Mouse (Mus musculus) cerebellum, adult 18-20 months (tissue): ENCODE data around the gene Gnaz.
A peak's percentile ranks its signal among the peaks of the same experiment; 100 is the strongest.

Experiments used
- DNase-seq, 2 experiments: peaks; one replicate each; pipeline ENCODE4 v3.0.0; 2021

Gene Gnaz

DNA sequence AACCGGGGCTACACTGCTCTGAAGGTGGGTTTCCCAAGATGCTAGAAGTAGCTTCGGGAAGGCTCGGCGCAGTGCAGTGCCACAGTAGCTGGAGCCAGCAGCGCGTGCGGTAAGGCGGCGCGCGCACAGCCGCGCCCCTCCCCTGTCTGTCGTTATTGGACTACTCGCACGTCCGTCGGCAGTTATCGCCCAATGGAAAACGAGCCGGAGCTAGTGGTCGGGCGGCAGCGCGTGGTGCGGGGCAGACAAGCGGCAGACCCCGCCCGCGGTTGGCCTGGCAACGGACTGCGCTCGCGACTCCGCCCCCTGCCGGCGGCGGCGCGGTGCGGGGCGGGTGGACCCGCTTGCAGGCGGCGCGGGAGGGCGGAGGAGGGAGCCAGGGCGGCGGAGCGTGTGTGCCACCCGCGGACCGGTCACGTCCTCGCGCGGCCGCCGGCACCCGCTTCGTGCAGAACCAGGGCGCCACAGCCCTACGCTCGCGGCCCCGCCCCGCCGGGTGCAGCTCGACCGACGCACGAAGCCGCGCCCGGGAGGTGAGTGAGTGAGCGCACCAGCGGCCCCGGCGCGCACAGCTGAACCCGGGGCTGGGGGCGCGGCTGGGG lies at the start of gene Gnaz:
TSS of gene Gnaz (plus strand) at position 328 of the 602 bp plus-strand sequence.
- DNase-seq = peak; percentile 99

DNA sequence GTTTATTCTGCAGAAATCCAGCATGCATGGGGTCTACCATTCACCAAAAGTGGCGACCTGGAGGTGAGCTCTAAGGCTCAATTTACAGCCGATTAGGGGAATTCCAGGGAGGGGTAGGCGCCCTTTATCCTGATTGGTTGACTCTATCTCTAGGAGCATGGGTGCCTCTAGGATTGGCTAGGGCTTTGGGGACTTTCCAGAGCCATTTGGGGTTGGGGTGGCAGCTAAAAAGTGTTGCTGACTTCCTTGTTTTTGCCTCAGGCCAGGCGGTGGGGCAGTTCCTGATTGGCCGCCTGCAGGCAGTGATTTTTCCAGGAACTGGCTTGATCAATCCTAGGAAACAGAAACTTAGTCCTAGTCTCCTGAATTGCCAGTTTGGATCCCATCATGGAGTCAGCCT lies 47.7 kb upstream of the Gnaz start:
- DNase-seq = no peak

DNA sequence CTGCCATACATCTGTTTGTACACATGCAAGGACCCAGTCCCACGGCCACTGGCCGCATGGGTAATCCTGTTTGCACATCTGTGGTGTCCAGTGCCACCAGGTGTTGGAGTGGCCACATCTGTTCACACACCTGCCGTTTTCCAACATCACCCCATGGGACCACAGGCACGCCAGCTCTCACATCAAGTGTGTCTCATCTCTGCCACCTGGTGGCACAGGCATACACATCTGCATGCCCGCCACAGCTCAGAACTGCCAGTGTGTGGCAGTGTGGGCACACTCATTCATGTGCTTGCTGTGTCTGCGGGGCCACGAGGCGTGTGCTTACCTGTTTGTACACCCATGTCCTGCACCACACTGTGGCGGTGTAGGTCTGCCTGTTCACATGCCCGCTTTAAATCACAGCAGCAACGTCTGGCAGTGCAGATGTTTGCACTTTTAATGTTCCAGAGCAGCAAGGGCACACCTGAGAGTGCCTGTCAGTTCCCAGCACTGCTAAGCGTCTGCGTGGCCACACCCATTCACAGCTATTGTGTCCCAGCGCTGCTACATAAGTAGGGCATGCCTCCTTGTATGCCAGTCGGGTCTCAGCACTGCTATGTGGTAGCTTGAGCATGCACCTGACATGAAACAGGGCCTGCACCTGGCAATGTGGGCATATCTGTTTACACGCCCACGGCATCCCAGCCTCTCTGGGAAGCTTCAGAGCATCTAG lies 46.0 kb upstream of the Gnaz start:
- DNase-seq = peak in 1 of 2 experiments; percentile 39

DNA sequence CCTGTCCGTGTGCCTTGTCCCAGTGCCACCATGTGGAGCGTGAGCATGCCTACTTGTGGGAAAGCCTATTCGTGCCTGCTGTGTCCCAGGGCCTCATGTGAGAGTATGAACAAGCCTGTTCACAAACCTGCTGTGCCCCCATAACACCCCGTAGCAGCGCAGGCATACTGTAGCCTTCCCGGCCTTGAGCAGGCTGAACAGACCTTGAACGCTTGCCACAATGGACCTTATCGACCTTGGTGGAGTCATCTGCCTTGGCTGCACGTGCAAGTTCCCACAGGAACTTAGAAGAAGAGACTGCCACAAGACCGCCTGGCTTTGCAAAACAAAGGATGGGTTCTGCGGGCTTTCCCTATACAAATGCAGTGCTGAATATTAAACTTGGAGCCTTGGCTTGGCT lies 45.4 kb upstream of the Gnaz start:
- DNase-seq = no peak

DNA sequence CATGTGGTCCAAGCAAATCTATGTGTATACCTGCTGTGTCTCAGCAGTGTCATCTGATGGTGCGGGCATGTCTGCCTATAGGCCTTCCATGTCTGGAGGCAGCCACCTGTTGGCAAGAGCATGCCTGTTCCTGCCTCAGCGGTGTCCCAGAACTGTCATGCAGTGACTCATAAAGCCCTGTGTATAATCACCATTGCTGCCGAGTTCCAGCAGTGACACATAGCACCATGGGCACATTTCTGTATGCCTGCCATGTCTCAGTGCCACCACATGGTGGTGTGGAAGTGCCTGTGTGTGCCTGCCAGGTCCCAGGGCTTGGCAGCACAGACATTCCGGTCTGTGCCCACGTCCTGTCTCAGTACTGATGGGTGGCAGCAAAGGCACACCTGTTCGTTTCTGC lies 44.2 kb upstream of the Gnaz start:
- peak; percentile 76 to 77 for DNase-seq

DNA sequence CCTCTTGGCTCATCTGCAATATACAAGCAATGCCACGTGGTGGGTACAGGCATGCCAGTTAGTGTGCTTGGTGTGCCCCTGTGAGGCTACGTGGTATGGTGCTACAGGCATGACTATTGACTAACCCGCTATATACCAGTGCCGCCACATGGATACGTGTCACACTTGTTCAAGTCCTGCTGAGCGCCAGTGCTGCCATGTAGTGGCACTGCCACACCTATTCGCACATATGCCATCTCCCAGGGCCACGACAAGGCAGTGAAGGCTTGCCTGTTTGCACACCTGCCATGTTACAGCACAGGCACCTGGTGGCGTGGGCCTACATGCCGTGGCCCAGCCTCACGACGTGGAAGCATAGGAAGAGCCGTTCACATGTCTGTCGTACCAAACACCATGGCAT lies 42.7 kb upstream of the Gnaz start:
- no peak for DNase-seq

DNA sequence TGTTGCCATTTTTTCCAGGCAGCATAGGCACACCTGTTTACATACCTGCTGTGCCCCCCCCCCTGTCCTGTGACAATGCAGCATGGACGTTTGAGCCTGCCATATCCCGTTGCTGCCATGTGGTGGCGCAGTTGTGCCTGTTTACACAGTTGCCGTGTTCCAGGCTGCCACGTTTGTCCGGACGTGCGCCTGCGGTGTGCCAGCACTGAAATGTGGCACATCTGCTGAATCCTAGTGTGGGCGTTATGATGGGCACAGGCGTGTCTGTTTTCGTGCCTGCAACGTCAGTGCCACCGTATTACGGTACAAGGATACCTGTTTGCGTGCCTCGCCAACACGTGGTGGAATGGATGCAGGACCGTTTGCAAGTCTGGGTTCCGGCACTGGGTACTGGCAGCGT lies 41.7 kb upstream of the Gnaz start:
- DNase-seq = peak; percentile 82 to 88

DNA sequence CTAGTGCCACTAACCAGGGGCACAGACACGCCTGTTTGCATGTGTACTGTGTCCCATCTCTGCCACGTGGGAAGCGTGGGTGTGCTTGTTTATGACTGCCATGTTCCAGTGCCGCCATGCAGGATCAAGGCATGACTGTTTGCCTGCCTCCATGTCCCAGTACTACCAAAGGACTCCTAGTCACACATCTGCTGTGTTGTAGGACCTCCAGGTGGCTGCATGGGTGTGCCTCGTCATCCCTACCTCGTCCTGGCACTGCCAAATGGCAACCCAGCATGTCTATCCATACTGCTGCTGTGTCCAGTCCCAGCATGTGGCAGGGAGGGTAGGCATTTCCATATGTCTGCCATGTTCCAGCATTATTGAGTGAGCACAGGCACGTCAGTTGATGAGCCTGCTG lies 38.7 kb upstream of the Gnaz start:
- DNase-seq = no peak

DNA sequence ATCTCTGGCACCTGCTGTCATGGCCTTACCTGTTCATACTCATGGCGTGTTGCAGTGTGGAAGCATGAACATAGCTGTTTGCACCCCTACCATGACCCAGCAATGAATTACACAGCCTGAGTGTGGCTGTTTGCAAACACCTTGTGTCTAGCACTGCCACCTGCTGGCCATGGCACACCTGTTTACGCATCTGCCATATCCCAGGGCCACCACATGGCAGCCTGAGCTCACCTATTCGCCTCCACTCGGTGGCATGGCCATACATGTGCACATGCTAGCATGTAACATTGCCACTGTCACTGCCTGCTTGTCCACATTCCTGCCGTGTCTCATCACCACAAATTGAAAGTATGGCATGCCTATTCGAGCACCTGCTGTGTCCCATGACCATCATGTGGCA lies 37.4 kb upstream of the Gnaz start:
- no peak for DNase-seq

DNA sequence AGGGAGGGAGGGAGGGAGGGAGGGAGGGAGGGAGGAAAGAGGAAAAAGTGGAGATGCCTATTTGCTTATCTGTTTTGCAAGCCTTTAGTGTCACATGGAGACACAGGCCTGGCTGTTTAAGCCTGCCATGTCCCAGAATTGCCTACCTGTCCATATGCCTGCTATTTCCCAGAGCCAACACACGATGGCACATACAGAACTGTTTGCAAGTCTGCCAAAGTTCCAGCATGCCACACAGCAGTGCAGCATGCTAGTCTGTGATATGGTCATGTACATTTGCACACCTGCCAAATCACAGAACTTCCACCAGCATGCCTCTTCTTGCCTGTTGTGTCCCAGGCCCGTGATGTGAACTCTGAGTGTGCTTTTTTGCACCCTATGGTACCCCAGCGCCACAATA lies 36.4 kb upstream of the Gnaz start:
- no peak for DNase-seq

DNA sequence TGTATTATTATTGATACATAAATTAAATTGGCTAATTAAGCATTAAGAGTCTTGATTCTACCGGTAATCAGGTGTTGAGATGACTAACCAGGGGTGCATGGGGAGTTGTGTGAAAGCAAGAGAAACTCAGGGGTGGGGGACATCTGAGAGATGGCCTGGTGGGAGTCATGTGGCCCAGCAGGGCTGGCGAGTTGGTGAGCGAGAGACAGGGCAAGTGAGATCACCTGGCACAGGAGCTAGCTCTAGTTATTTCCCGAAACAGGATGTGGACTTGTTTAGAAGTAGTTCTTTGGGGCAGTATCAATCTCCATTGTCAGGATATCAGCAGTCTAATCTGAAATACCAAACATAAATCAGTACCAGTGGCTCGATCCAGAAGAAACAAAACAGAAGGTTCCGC lies 35.3 kb upstream of the Gnaz start:
- DNase-seq = no peak

DNA sequence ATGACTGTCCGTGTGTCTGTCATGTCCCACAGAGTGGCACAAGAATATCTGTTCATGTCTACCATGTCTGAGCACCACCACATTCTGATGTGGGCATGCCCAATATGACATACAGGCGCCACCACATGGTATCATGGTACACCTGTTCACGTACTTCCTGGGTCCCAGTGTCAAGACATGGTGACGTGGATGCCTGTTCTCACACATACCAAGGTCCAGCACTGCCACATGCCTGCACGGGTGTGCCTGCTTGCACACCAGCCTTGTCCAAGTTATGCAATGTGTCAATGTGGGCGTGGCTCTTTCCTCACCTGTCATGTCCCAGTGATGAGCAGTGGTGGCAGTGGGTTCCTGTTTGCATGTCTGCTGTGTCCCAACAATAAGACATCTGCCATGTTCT lies 34.5 kb upstream of the Gnaz start:
- no peak for DNase-seq

DNA sequence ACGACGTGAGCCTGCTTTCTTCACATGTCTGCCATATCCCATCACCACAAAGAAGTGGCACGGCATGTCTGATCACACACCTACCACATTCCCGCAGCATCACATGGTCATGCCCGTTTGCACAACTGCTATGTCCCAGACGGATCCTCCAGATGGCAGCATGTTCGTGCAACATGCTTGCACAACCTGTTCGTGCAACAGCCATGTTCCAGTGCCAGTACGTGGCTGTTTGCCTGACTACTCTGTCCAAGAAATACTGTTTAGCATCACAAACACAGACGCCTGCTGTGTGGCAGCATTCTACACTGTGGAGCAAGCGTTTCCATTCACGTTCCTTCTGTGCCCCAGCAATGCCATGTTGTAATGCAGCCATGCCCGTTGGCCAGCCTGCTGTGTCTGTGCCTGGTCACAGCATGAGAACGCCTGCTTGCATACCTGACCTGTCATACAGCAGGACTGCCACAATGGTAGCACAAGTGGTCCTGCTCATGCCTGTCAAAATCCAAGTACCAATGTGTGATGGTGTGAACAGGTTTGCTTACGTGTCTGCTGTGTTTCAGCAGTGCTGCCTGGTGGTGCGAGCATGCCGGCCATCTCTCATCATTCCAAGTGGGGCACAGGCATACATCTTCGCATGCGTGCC lies 33.3 kb upstream of the Gnaz start:
- DNase-seq = no peak

DNA sequence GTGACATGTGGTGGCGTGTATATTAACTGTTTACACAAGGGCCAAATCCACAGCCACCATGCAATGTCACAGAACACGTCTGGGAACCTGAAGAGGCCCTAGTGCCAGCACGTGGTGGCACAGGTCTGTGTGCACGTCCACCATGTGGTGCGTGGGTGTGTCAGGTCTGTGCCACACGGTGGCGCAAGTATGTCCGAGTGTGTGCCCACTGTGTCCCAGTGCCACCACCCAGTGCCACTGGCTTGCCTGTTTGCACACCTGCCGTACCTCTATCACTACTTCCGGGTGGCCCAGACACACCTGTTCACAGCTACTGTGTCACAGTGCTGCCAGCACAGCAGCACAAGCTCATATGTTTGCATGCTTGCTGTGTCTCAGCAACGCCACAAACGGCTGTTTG lies 32.5 kb upstream of the Gnaz start:
- no peak for DNase-seq

DNA sequence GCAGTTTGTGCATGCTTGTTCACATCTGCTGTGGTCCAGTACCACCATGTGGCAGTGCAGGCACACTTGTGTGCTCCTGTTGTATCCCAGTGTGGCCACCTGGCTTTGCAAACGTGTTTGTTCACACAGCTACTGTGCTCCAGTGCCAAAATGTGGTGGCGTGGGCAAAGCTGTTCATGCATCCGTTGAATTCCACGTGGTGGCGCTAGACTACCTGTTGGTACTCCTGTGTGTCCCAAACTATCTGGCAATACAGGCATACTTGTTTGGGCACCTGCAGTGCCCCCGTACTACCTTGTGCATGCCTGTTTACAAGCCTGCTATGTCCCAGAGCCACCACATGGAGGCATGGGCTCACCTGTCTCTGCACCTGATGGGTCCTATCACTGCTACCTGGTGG lies 32.0 kb upstream of the Gnaz start:
- DNase-seq = peak in 1 of 2 experiments; percentile 33

DNA sequence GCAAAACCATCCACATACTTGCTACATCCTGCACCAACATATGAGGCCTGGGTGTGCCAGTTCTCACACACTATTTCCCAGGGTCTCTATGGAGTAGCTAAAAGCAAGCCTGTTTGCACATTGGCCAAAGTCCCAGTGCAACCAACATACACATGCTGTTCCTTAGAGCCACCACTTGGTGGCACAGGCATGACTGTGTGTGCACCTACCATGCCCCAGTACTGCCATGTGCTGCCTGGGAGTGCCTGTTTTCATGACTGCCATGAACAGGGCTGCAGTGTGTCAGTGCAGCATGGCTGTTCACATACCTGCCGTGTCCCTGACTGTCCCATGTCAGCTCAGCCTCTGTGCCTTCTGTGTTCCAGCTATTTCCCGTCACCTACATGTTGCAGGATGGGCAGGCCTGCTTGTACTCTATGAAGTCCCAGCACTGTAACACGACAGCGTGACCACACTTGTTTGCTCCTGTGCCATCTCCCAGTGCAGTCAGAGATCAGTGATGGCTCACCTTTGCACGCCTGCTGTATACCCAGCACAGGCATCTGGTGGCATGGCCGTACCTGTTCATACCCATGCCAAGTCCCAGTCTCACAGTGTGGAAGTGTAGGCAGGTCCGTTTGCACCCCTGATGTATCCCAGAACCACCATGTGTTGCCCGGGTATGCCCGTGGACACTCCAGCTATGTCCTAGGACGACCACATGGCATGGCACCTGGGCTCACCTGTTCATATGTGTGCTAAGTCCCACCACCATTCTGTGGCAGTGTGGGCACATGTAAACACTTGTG lies 29.8 kb upstream of the Gnaz start:
- no peak for DNase-seq

DNA sequence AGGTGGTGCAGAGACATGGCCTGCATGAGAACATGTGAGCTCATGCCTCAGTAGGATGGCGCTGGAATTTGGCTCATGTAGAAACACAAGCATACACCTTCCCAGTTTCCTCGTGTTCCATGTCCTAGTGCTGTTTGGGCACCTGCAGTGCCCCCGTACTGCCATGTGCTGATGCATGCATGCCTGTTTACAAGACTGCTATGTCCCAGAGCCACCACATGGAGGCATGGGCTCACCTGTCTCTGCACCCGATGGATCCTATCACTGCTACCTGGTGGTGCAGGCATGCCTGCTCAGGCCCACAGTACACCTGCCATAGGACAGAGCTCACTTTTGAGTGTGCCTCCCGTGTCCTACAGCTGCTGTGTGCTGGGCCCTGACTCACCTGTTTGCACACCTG lies 28.6 kb upstream of the Gnaz start:
- no peak for DNase-seq

DNA sequence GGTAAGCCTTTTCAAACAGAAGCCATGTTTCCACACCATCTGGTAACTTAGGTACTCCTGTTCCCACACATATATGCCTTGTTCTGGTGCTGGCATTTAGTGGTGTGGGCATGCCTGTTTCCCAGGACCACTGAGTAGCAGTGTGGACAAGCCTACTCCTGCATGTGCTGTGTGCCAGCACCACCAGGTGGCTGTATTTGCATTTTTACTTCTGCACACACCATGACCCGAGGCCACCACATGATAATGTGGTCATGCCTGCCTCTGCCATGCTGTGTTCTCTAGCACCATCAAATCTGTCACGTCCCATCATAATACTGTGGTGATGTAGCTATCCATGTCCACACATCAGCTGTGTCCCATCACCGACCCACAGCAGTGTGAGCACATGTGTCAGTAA lies 27.7 kb upstream of the Gnaz start:
- no peak for DNase-seq

DNA sequence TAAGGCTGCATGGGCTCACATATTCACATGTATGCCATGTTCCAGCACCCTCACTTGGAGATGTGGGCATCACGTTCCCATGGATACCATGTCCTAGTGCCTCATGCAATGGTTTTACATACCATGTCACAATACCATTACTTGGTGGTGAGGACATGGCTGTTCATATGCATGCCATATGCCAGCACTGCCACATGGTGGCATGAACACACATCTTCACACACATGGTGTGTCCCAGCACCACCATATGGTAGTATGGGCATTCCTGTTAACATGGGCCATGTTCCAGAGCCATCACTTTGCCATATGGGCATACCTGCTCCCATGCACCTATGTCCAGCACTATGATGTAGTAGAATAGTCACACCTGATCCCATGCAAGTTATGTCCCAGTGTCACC lies 26.2 kb upstream of the Gnaz start:
- DNase-seq = no peak

DNA sequence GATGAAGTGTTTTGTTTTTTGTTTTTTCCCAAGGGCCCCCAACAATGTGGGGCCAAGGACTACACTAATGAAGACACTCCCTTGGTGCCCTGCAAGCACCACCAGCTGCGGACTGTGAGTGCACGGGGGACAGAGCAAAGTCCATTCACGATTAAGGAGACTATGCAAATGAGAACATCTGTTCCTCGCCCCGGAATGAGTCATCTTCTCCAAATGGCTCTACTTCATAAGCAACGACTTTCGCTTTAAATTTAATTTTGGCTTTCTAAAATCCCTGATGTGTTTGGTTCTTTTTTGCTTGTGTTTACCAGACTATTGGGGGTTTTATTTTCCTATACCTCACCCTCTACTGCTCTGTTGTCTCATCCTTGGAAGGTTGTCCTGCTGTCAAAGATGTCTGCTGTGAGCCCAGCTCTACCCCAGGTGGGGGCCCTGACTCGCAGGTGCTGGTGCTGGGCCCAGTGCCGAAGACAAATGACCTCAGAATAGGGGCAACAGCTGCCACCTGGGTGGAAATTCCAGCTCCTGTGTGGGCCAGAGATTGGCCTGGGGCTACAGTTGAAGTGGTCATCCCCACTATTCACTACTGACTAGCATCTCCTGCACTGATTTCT lies 14.0 kb upstream of the Gnaz start:
- no peak for DNase-seq

DNA sequence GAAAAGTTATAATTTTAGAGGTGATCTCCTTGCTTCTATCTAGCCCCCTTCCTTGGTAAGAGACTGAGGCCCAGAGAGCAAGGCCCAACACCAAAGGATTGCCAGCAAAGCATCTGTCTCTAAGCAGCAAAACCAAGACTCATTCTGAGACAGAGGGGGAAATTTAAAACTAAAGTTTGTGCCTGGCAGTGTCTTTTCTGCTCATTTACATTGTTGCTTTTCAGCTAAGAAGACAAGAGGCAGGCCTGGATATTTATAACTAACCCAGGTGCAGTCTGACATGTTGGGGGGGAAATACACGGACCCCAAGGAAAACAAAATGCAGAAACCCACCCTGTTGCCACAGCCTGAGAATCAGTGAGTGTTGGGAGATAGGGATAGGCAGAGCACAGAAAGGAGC lies 2.6 kb upstream of the Gnaz start:
- DNase-seq = no peak

DNA sequence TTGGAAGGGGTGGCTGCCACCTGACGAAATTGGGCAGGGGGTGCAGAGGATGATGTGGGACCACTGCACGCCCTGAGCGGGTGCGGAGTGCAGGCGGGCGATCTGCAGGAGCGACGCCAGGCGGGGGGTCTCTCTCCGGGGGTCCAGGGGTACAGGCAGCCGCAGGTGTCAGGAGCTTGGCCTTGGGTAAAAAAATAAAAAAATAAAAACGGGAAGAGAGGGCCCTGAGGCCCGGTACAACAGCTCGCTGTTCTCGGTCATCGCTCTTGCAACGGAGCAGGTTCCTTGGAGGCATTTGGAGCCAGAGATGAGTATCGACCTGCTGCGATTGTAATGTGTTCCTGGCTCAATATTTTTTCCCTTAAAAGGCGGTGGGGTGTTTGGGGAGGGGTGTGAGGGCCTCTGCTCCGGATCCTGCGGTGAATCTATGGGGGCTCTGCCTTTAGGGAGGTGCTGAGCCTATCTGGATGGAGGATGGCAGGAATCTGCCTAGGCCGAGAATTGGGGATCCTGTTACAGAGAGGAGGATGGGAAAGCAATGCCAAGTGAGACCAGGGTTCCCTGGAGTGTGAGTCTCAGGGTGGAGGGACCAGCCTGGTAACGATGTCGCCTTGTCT lies 782 bp downstream of the Gnaz start:
- DNase-seq = peak; percentile 59 to 63

DNA sequence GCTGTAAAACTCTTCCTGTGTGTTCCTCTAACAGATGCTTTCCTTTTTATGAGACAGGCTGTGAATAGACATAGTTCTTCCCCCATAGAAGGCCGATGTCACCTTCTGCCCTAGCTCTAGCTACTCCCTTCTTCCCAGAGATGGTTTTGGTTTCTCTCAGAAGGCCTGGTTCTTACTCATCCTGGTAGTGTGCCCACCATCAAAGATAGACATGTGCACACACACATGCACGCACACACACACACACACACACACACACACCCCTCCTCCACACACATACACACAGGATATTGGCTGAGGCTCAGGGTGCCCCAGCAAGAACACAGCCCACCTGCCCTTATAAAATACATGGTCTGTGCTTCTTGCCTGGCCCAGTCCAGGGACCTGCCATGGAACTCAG lies 2.3 kb downstream of the Gnaz start:
- DNase-seq = no peak
